Comparison of ENCODE assay signal across 8 mouse cellular contexts in the genomic region with DNA sequence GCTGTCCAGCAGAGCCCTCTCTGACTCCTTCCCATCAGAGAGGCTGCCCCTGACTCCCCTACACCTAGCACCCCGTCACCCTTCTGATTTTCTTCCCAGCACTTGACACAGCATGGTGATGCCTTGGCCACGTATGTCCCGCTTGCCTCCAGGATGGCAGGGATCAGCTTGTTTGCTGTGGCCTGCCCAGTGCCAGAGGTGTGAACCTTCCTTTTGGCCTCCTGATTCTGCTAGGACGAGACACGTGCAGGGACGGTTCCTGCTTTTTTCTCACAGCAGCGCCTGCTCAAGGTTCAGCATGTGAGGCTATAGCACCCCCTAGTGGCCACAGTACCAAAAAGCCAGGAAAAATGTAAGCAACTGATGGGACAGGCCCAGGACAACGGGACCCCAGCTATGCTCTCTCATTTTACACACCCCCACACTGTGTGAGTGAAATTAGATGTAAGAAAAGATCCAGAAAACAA.
DNase-seq lines count a peak whose midpoint lies in the region; ATAC-seq lines count a peak whose summit lies in the region.

No protein-coding gene starts in this region.

- H3K9ac ChIP-seq in embryonic facial prominence, embryonic 13.5 days = peak overlapping the region; percentile 49; the same call in 1 of the 2 replicates
- H3K9ac ChIP-seq in kidney, embryonic 14.5 days (ENCODE audit: low read depth, low read length) = no peak overlapping the region
- H3K9ac ChIP-seq in limb, embryonic 15.5 days = no peak overlapping the region

- DNase-seq in 3134 (ENCODE audit: extremely low read depth, insufficient read length, low spot score) = peak; percentile 64
- DNase-seq in adrenal gland, postnatal 4 days (ENCODE audit: low spot score in 2 of 2) = peak; percentile 59 to 64
- DNase-seq in heart, embryonic 10.5 days (ENCODE audit: low spot score) = peak; percentile 92
- DNase-seq in monocyte, adult 2 months (ENCODE audit: low read depth in 1 of 2, low spot score in 2 of 2) = peak; percentile 46 to 72
- DNase-seq in spleen, postnatal 14 days (ENCODE audit: low spot score in 2 of 2) = peak; percentile 57 to 70

- H3K36me3 ChIP-seq in embryonic facial prominence, embryonic 13.5 days = no peaks in the 10 kb centered on the region
- no peaks in the 10 kb centered on the region for H3K36me3 ChIP-seq in heart, embryonic 10.5 days
- H3K36me3 ChIP-seq in kidney, embryonic 14.5 days (ENCODE audit: control insufficient read depth, insufficient read depth, low read length) = no peaks in the 10 kb centered on the region
- H3K36me3 ChIP-seq in limb, embryonic 15.5 days = no peaks in the 10 kb centered on the region

- whole genome bisulfite sequencing in embryonic facial prominence, embryonic 13.5 days = 9% methylated on average over 8 of the region's 8 CpGs
- 5% methylated on average over 8 of the region's 8 CpGs for WGBS in heart, embryonic 10.5 days
- 6% methylated on average over 8 of the region's 8 CpGs for WGBS in kidney, embryonic 14.5 days
- WGBS in limb, embryonic 15.5 days = 6% methylated on average over 8 of the region's 8 CpGs

- peaks cover 16% of the 10 kb centered on the region for H3K4me1 ChIP-seq in embryonic facial prominence, embryonic 13.5 days
- H3K4me1 ChIP-seq in heart, embryonic 10.5 days = peaks cover 61% of the 10 kb centered on the region
- peaks cover 11% of the 10 kb centered on the region for H3K4me1 ChIP-seq in kidney, embryonic 14.5 days (ENCODE audit: control insufficient read depth, insufficient read depth, low read length)
- peaks cover 46% of the 10 kb centered on the region for H3K4me1 ChIP-seq in limb, embryonic 15.5 days

- no peak overlapping the region for H3K27ac ChIP-seq in embryonic facial prominence, embryonic 13.5 days
- H3K27ac ChIP-seq in heart, embryonic 10.5 days = peak overlapping the region; percentile 78
- H3K27ac ChIP-seq in kidney, embryonic 14.5 days (ENCODE audit: low read depth, low read length) = no peak overlapping the region
- no peak overlapping the region for H3K27ac ChIP-seq in limb, embryonic 15.5 days

- ATAC-seq in embryonic facial prominence, embryonic 13.5 days (ENCODE audit: insufficient number of reproducible peaks, insufficient read depth, low FRiP score, low TSS enrichment, low read depth) = peak; percentile 72
- peak; percentile 55 for ATAC-seq in kidney, embryonic 14.5 days (ENCODE audit: low FRiP score, low TSS enrichment)
- ATAC-seq in limb, embryonic 15.5 days (ENCODE audit: insufficient number of reproducible peaks, low FRiP score, low TSS enrichment, low read depth) = no peak

- peak overlapping the region; percentile 53 for H3K4me2 ChIP-seq in embryonic facial prominence, embryonic 13.5 days
- H3K4me2 ChIP-seq in kidney, embryonic 14.5 days (replicated peaks; ENCODE audit: low read depth, low read length) = no peak overlapping the region
- H3K4me2 ChIP-seq in limb, embryonic 15.5 days = peak overlapping the region; percentile 31

- H3K27me3 ChIP-seq in embryonic facial prominence, embryonic 13.5 days = 0 out of 2 replicates have a peak, but pooled peaks cover 3% of the 10 kb centered on the region
- H3K27me3 ChIP-seq in heart, embryonic 10.5 days (ENCODE audit: insufficient read depth, poor library complexity, severe bottlenecking) = no peaks in the 10 kb centered on the region
- no peaks in the 10 kb centered on the region for H3K27me3 ChIP-seq in kidney, embryonic 14.5 days (ENCODE audit: control insufficient read depth, insufficient read depth, low read length)
- no peaks in the 10 kb centered on the region for H3K27me3 ChIP-seq in limb, embryonic 15.5 days

- no peaks in the 10 kb centered on the region for H3K9me3 ChIP-seq in embryonic facial prominence, embryonic 13.5 days
- no peaks in the 10 kb centered on the region for H3K9me3 ChIP-seq in heart, embryonic 10.5 days
- no peaks in the 10 kb centered on the region for H3K9me3 ChIP-seq in kidney, embryonic 14.5 days (ENCODE audit: control insufficient read depth, low read length)
- no peaks in the 10 kb centered on the region for H3K9me3 ChIP-seq in limb, embryonic 15.5 days

- 0 out of 2 replicates have a peak overlapping the region, but pooled peaks have one; percentile 9 for H3K4me3 ChIP-seq in embryonic facial prominence, embryonic 13.5 days
- 0 out of 2 replicates have a peak overlapping the region, but pooled peaks have one; percentile 22 for H3K4me3 ChIP-seq in heart, embryonic 10.5 days
- no peak overlapping the region for H3K4me3 ChIP-seq in kidney, embryonic 14.5 days (ENCODE audit: low read length)
- H3K4me3 ChIP-seq in limb, embryonic 15.5 days = no peak overlapping the region

Comparison
In these comparisons a context has a peak if more than half of its experiments do, and no peak if none do; other contexts are left out.
1. H3K4me3 ChIP-seq: peak in embryonic facial prominence, embryonic 13.5 days (single experiment) and heart, embryonic 10.5 days (single experiment); none in kidney, embryonic 14.5 days (single experiment) and limb, embryonic 15.5 days (single experiment).
2. Peak in every context shown above with its lines, with median percentiles within 50 percentile points of each other: DNase-seq.